Mouse (Mus musculus) brain, embryonic 14.5 days (tissue): ENCODE data around the gene Lrtm1.

Experiments used
- CTCF ChIP-seq: fragments of 200-500 bp; IDR thresholded peaks from 2 replicates; pipeline ENCODE4 v1.5.1; 2012; ENCODE audit warnings: inconsistent platforms, mild to moderate bottlenecking, moderate library complexity, borderline replicate concordance; ENCODE audit not compliant: insufficient read depth, insufficient read length; ENCODE audit errors: extremely low read depth
- POLR2A ChIP-seq: fragments of 200-500 bp; IDR thresholded peaks from 2 replicates; pipeline ENCODE4 v1.6.1; 2012; ENCODE audit warnings: mild to moderate bottlenecking, inconsistent platforms, borderline replicate concordance; ENCODE audit not compliant: poor library complexity, insufficient read depth, insufficient read length, severe bottlenecking; ENCODE audit errors: extremely low read depth

DNA sequence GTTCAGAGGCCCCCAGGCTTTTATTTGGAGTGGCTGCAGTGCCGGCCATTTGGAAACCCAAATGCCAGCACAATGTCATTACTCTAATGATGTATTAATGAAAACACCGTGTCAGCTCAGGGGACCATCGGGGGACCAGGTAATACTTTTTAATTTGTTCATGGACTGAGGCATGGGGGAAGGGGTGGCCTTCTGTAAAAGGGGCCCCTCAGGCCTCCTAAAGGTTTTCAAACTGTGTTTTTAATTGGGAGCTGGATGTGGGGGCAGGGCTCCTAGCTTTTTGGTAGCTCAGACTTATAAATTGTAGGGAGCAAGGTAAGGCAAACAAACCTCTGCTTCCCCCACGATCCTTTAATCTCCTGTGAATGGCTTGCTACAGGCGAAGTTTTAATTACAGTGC, 45.4 kb upstream of the Lrtm1 start:
- TF ChIP-seq POLR2A (no peak), CTCF (no peak)
